Mouse (Mus musculus): ENCODE measurements around the gene 9630041A04Rik.

DNA sequence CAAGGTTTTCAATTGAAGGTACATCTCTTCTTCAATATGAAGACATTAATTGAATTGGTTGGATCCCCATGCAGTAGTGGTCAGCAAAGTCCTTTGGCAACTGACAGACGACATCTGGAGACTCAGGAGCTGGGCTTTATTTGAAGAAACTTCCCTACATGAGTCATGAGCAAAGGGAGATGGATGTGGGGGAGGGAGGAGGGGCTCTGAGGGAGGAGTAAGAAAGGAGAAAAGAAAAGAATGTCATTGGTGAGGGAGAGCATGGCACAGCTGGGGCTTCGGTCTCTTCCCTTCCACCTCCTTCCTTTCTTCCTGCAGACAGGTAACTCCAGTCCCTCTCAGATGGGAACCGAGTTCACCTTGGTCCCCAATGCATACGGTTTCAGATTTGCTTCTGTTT, 61.2 kb downstream of the 9630041A04Rik start:
- TF ChIP-seq CTCF (IDR thresholded peaks at IDR 0.05; ENCODE audit: low read depth), result no peak
- no peak for TF ChIP-seq EP300 (optimal IDR thresholded peaks at IDR 0.05)
